Mouse (Mus musculus): Measurements from ENCODE around the gene Zc3h12d. TPM values are rescaled to one million over a fixed set of nuclear protein-coding genes. Genes with fewer than 3 reads are reported as not detected.

Zc3h12d gene
- 0.10 and 0.12 TPM in 2 replicates for polyA plus RNA-seq (2016; fragmentation: Nextera tagmentation; extraction: Ambion mirVana)

DNA sequence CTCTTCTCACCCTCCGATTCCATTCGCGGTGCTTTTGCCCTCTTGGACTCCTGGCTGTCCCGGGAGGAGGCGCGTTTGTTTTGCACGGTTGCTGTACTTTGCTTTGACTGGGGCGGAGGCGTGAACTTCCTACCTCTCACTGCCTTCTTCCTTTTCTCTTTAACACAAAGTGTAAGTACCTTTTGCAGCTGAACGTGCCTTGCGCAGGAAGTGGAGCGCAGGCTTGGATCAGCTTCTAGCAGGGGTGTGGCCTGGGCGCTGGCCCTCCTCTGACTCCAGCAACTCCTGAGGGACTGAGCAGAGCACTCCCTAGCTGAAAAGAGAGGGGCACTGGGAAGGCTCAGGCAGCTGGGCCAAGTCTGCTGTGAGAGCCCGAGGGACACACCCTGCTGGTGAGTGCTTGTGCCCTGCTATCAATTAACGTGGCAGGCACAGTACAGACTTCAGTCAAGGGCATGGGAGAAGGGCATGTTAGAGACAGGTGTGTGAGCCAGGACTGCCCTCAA, at the start of gene Zc3h12d:
TSS of gene Zc3h12d (plus strand) at position 300 of the 506 bp plus-strand sequence.
- Histone ChIP-seq H3K4me1 (replicated peaks) (peaks cover 11% of the 10 kb centered on the region), H3K27ac (no peak within 1 kb of the TSS), H3K9me3 (no peaks in the 10 kb centered on the region), H3K27me3 (ENCODE audit: insufficient read depth, poor library complexity, severe bottlenecking) (peaks cover 5% of the 10 kb centered on the region; the same call in 1 of the 2 replicates), H3K4me3 (peak within 1 kb of the TSS; percentile 38), H3K36me3 (no peaks in the 10 kb centered on the region)
- DNase-seq (ENCODE audit: low spot score) = peak; percentile 19
- WGBS = 4% methylated on average over 15 of the region's 15 CpGs

DNA sequence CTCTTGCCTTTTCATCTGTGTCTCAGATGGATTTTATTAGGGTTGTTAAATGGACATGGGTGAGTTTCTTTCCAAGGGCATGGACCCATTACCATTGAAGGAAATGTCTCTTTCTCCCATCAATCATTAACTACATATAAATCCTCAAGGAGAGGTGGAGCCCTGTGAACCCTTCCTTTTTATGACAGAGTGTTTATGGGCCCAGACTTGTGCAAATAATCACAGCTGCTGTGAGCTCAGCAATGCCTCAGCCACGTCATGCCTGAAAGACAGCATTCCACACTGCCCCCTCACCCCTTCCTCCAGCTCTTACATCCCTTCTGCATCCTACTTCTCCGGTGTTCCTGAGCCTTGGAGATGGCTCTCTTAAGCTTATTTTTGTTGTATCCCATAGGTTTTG, 45.0 kb upstream of the Zc3h12d start:
- H3K9me3 ChIP-seq = no peaks in the 10 kb centered on the region
- H3K27ac ChIP-seq = no peak overlapping the region
- H3K4me3 ChIP-seq = no peak overlapping the region
- H3K27me3 ChIP-seq (ENCODE audit: insufficient read depth, poor library complexity, severe bottlenecking) = no peaks in the 10 kb centered on the region
- WGBS = 53% methylated on average over 2 of the region's 2 CpGs
- H3K36me3 ChIP-seq = peaks cover 21% of the 10 kb centered on the region
- peaks cover 6% of the 10 kb centered on the region; the same call in 1 of the 2 replicates for H3K4me1 ChIP-seq (replicated peaks)
- DNase-seq (ENCODE audit: low spot score) = no peak

- H3K27ac ChIP-seq = peak overlapping the region; percentile 94
- no peaks in the 10 kb centered on the region for H3K9me3 ChIP-seq
- H3K27me3 ChIP-seq (ENCODE audit: insufficient read depth, poor library complexity, severe bottlenecking) = no peaks in the 10 kb centered on the region
- no peak for DNase-seq (ENCODE audit: low spot score)
- WGBS = 1% methylated on average over 10 of the region's 10 CpGs
- peaks cover 16% of the 10 kb centered on the region for H3K4me1 ChIP-seq (replicated peaks)
- H3K4me3 ChIP-seq = peak overlapping the region; percentile 87
- peaks cover 40% of the 10 kb centered on the region for H3K36me3 ChIP-seq
Observed at GRCm38 (mm10) chr10:7792254-7792750, 40.0 kb upstream of the Zc3h12d start.

DNA sequence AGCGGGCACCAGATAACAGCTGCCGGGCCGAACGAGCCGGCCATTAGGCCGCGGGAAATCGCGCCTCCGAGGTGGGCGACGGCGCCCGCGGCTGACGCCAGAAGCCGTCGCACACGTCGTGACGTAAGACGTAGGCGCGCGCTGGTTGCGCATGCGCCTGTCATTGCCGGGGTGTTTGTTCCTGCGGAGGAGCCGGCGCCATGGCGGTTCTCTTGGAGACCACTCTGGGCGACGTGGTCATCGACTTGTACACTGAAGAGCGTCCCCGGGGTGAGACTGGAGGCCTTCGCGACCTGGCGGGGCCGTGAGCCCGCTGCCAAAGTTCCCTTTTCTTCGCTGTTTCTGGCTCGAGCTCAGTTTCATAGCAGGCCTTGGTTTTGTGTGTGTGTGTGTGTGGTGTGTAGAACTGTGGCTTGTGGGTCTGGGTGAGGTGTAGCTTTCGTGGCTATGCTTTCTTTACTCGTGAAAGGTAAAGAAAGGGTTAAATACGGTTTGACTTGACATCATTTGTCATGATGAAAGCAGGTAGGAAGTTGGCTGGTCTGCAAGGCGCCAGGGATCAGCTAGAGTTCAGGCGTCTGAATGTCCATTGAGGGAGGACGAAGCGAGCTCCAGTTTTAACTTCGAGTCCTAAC, 39.4 kb upstream of the Zc3h12d start, which contains the start of the genes Ginm1 and Ppil4:
TSS of gene Ginm1 (minus strand) at position 74 of the 635 bp plus-strand sequence.
TSS of gene Ppil4 (plus strand) at position 141 of the 635 bp plus-strand sequence.
- Histone ChIP-seq H3K4me1 (replicated peaks) (peaks cover 16% of the 10 kb centered on the region), H3K36me3 (peaks cover 45% of the 10 kb centered on the region), H3K9me3 (no peaks in the 10 kb centered on the region), H3K27me3 (ENCODE audit: insufficient read depth, poor library complexity, severe bottlenecking) (no peaks in the 10 kb centered on the region), H3K4me3 (peak within 1 kb of the TSS; percentile 87), H3K27ac (peak within 1 kb of the TSS; percentile 94)
- 2% methylated on average over 52 of the region's 52 CpGs for WGBS
- DNase-seq (ENCODE audit: low spot score) = peak; percentile 87

- 90% methylated on average over 3 of the region's 3 CpGs for WGBS
- no peak overlapping the region for H3K27ac ChIP-seq
- H3K27me3 ChIP-seq (ENCODE audit: insufficient read depth, poor library complexity, severe bottlenecking) = no peaks in the 10 kb centered on the region
- H3K4me3 ChIP-seq = no peak overlapping the region
- no peaks in the 10 kb centered on the region for H3K9me3 ChIP-seq
- no peak for DNase-seq (ENCODE audit: low spot score)
- H3K4me1 ChIP-seq (replicated peaks) = no peaks in the 10 kb centered on the region
- H3K36me3 ChIP-seq = peaks cover 100% of the 10 kb centered on the region
Observed at GRCm38 (mm10) chr10:7801258-7801657, 31.0 kb upstream of the Zc3h12d start.

DNA sequence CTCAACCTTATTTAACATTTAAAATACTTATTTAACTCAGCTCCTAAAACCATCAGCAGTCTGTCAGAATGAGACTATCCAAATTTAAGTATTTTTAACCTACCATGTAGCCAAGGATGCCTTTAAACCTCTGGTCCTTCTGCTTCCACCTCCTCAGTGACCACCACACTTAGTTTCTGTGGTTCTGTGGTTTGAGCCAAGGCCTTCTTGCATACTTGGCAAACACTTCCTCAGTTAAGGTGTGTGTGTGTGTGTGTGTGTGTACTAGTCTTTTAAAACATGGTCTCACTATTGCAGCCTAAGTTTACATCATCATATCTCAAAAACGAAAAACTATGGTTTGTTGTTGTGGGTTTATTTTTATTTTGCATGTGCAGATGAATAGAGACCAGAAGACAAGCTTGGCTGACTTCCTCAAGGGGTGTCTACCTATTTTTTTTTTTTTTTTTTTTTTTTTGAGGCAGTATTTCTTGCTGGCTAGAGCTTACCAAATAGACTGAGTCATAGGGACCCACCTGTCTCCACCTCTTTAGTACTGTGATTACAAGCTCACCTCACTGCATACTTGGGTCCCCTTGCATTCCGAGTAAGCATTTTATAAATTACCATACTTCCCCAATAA, 29.6 kb upstream of the Zc3h12d start:
- no peak overlapping the region for H3K4me3 ChIP-seq
- no peak for DNase-seq (ENCODE audit: low spot score)
- H3K27ac ChIP-seq = no peak overlapping the region
- no peaks in the 10 kb centered on the region for H3K4me1 ChIP-seq (replicated peaks)
- no peaks in the 10 kb centered on the region for H3K9me3 ChIP-seq
- H3K27me3 ChIP-seq (ENCODE audit: insufficient read depth, poor library complexity, severe bottlenecking) = no peaks in the 10 kb centered on the region
- 90% methylated on average over 2 of the region's 2 CpGs for WGBS
- peaks cover 100% of the 10 kb centered on the region for H3K36me3 ChIP-seq

DNA sequence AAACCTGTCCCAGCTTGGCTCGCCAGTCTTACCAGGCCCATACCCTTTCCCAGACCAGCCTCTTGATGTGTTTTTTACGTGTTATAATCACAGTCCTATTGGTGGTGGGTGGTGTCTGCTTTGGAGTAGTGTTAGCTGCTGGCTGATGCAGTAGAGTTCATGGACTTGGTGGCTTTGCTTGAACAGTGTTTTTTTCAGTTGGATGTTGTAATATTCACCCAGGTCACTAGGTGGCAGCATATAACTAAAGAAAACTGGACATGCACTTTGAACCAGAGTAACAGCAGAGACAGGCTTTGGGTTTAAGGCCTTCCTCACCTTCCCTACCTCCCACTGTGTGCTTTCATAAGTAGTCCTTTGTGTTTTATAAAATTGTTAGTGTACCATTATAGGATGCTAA, 22.3 kb upstream of the Zc3h12d start:
- 50% methylated on average over 2 of the region's 2 CpGs for WGBS
- Histone ChIP-seq H3K27me3 (ENCODE audit: insufficient read depth, poor library complexity, severe bottlenecking) (no peaks in the 10 kb centered on the region), H3K4me1 (replicated peaks) (no peaks in the 10 kb centered on the region), H3K9me3 (no peaks in the 10 kb centered on the region), H3K36me3 (peaks cover 94% of the 10 kb centered on the region), H3K4me3 (no peak overlapping the region), H3K27ac (no peak overlapping the region)
- peak; percentile 13 for DNase-seq (ENCODE audit: low spot score)

DNA sequence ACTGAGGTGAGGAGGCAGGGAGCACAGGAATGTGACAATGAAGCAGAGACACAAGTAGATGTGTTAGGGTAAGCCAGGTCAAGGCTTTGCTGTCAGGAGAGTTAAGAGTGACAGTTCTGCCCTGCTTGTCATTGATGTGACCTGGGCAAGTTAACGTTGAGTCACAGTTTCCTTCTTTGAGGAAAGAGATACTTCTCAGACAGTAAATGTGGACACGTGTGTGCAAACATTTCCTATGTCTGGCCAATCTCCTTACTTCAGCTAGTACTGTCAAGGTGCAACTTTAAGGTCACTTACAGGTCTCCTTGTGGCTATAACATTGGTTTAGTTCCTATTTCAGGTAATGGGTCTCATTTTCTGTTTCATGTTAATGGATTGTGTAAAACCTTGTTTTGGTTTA, 15.8 kb upstream of the Zc3h12d start:
- WGBS = 89% methylated on average over 2 of the region's 2 CpGs
- H3K9me3 ChIP-seq = no peaks in the 10 kb centered on the region
- H3K4me3 ChIP-seq = no peak overlapping the region
- no peak for DNase-seq (ENCODE audit: low spot score)
- H3K27me3 ChIP-seq (ENCODE audit: insufficient read depth, poor library complexity, severe bottlenecking) = no peaks in the 10 kb centered on the region
- peaks cover 91% of the 10 kb centered on the region for H3K36me3 ChIP-seq
- H3K27ac ChIP-seq = no peak overlapping the region
- H3K4me1 ChIP-seq (replicated peaks) = no peaks in the 10 kb centered on the region

GRCm38 (mm10) chr10:7818676-7819075, 13.6 kb upstream of the Zc3h12d start:
- Histone ChIP-seq H3K27ac (no peak overlapping the region), H3K9me3 (no peaks in the 10 kb centered on the region), H3K27me3 (ENCODE audit: insufficient read depth, poor library complexity, severe bottlenecking) (no peaks in the 10 kb centered on the region), H3K36me3 (peaks cover 94% of the 10 kb centered on the region), H3K4me3 (no peak overlapping the region), H3K4me1 (replicated peaks) (no peaks in the 10 kb centered on the region)
- no peak for DNase-seq (ENCODE audit: low spot score)
- WGBS = 94% methylated on average over 4 of the region's 4 CpGs

GRCm38 (mm10) chr10:7819156-7819555, 13.1 kb upstream of the Zc3h12d start:
- no peaks in the 10 kb centered on the region for H3K4me1 ChIP-seq (replicated peaks)
- no peak overlapping the region for H3K4me3 ChIP-seq
- no peaks in the 10 kb centered on the region for H3K9me3 ChIP-seq
- no peaks in the 10 kb centered on the region for H3K27me3 ChIP-seq (ENCODE audit: insufficient read depth, poor library complexity, severe bottlenecking)
- peaks cover 92% of the 10 kb centered on the region for H3K36me3 ChIP-seq
- H3K27ac ChIP-seq = no peak overlapping the region
- WGBS = 92% methylated on average over 4 of the region's 4 CpGs
- DNase-seq (ENCODE audit: low spot score) = no peak

DNA sequence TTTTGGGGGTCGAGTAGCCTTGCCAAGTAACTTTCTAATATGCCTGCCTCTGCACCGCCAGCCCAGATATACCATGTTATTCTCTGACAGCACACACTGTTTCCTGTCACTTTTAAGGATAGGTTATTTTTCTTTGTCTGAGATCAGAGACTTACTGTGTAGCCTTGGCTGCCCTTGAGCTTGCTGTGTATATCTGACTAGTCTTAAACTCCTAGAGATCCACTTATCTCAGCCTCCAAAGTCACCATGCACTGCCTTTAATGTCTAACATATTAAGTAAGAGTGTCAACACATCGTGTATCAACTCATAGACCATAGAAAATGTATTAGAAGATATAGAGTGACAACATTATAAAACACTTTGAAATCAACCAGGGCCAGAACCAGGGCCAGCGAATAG, 12.7 kb upstream of the Zc3h12d start:
- no peak for DNase-seq (ENCODE audit: low spot score)
- 95% methylated on average over 4 of the region's 4 CpGs for WGBS

GRCm38 (mm10) chr10:7820171-7820570, 12.1 kb upstream of the Zc3h12d start:
- H3K27me3 ChIP-seq (ENCODE audit: insufficient read depth, poor library complexity, severe bottlenecking) = no peaks in the 10 kb centered on the region
- 92% methylated on average over 5 of the region's 5 CpGs for WGBS

More for the DNA sequence above, 12.7 kb upstream of the Zc3h12d start:
- no peak overlapping the region for H3K4me3 ChIP-seq
- H3K27ac ChIP-seq = no peak overlapping the region
- no peaks in the 10 kb centered on the region for H3K27me3 ChIP-seq (ENCODE audit: insufficient read depth, poor library complexity, severe bottlenecking)
- no peaks in the 10 kb centered on the region for H3K9me3 ChIP-seq
- peaks cover 92% of the 10 kb centered on the region for H3K36me3 ChIP-seq
- no peaks in the 10 kb centered on the region for H3K4me1 ChIP-seq (replicated peaks)

GRCm38 (mm10) chr10:7821981-7822380, 10.3 kb upstream of the Zc3h12d start:
- no peaks in the 10 kb centered on the region for H3K4me1 ChIP-seq (replicated peaks)
- no peaks in the 10 kb centered on the region for H3K9me3 ChIP-seq
- H3K27ac ChIP-seq = no peak overlapping the region
- DNase-seq (ENCODE audit: low spot score) = no peak
- peaks cover 85% of the 10 kb centered on the region for H3K36me3 ChIP-seq
- H3K4me3 ChIP-seq = no peak overlapping the region
- 96% methylated on average over 12 of the region's 12 CpGs for WGBS
- no peaks in the 10 kb centered on the region for H3K27me3 ChIP-seq (ENCODE audit: insufficient read depth, poor library complexity, severe bottlenecking)

More at GRCm38 (mm10) chr10:7820171-7820570, 12.1 kb upstream of the Zc3h12d start:
- H3K36me3 ChIP-seq = peaks cover 91% of the 10 kb centered on the region
- no peak overlapping the region for H3K4me3 ChIP-seq
- no peaks in the 10 kb centered on the region for H3K4me1 ChIP-seq (replicated peaks)
- no peak overlapping the region for H3K27ac ChIP-seq
- DNase-seq (ENCODE audit: low spot score) = no peak
- H3K9me3 ChIP-seq = no peaks in the 10 kb centered on the region
